8 mouse cellular contexts compared by ENCODE assay signal in genomic region chr14:50785251-50785637, GRCm38 (mm10). TPM values are rescaled to one million over a fixed set of nuclear protein-coding genes. Genes with fewer than 3 reads are reported as not detected.
A peak's percentile ranks its signal among the peaks of the same experiment; 100 is the strongest.
DNase-seq lines count a peak whose midpoint lies in the region; ATAC-seq lines count a peak whose summit lies in the region.

Gene Ttc5 (minus strand): TSS chr14:50785519.

- peak; percentile 98 for ATAC-seq in hindbrain, embryonic 14.5 days (ENCODE audit: low FRiP score)

- peak within 1 kb of the TSS; percentile 75 for H3K9ac ChIP-seq in hindbrain, embryonic 14.5 days

- under 1% methylated on average over 21 of the region's 21 CpGs for WGBS in hindbrain, embryonic 14.5 days

- peak within 1 kb of the TSS; percentile 73 for H3K4me3 ChIP-seq in hindbrain, embryonic 14.5 days (replicated peaks; ENCODE audit: low read length)

- DNase-seq in R1 (ENCODE audit: low read depth, low spot score): peak; percentile 94
- DNase-seq in cerebellum, postnatal 25 days: peak; percentile 91 to 94
- DNase-seq in frontal cortex, postnatal 25 days (ENCODE audit: low spot score in 2 of 2): peak; percentile 88 to 96
- DNase-seq in hindbrain, embryonic 14.5 days (ENCODE audit: low spot score): peak; percentile 97
- DNase-seq in layer of hippocampus, postnatal 36 days: peak; percentile 90 to 92
- peak; percentile 95 for DNase-seq in lung, postnatal 36 days
- peak; percentile 95 for DNase-seq in retina, postnatal 1 day
- DNase-seq in urinary bladder, adult 18-20 months (ENCODE audit: low spot score in 2 of 2): peak; percentile 86 to 95

- peak within 1 kb of the TSS; percentile 50 for H3K4me2 ChIP-seq in hindbrain, embryonic 14.5 days (replicated peaks)

- H3K27ac ChIP-seq in hindbrain, embryonic 14.5 days: peak within 1 kb of the TSS; percentile 76

- H3K27me3 ChIP-seq in hindbrain, embryonic 14.5 days (ENCODE audit: control insufficient read depth, insufficient read depth, low read length): no peaks in the 10 kb centered on the region

- peaks cover 11% of the 10 kb centered on the region for H3K36me3 ChIP-seq in hindbrain, embryonic 14.5 days (replicated peaks; ENCODE audit: control insufficient read depth, insufficient read depth)

- 0 out of 2 replicates have a peak, but pooled peaks cover 5% of the 10 kb centered on the region for H3K9me3 ChIP-seq in hindbrain, embryonic 14.5 days (ENCODE audit: control insufficient read depth, low read length)

- peaks cover 10% of the 10 kb centered on the region for H3K4me1 ChIP-seq in hindbrain, embryonic 14.5 days (replicated peaks; ENCODE audit: control insufficient read depth, insufficient read depth, low read length)

RNA-seq across cellular contexts. Expression of gene Ttc5, which starts in this region (rescaled TPM):
- polyA plus RNA-seq in hindbrain, embryonic 14.5 days (2014; fragmentation: Nextera tagmentation; extraction: Ambion mirVana): 122 and 123 TPM in 2 replicates
- 10 to 100 TPM; 63.5 to 65.5 TPM for total RNA-seq in layer of hippocampus, postnatal 36 days (2021)

Comparison
In these comparisons a context has a peak if more than half of its experiments do, and no peak if none do; other contexts are left out.
1. Peak in every context shown above with its lines: DNase-seq, ATAC-seq, H3K4me3 ChIP-seq and H3K27ac ChIP-seq.